Mouse (Mus musculus) G1E (cell line): Measurements from ENCODE around the gene Snx8. TPM values are rescaled to one million over a fixed set of nuclear protein-coding genes. Genes with fewer than 3 reads are reported as not detected.
A peak's percentile ranks its signal among the peaks of the same experiment; 100 is the strongest.

Experiments
- ATAC-seq: 2 replicates; pipeline ENCODE4 v1.8.0; 2016; ENCODE audit warnings: mild to moderate bottlenecking; ENCODE audit not compliant: insufficient number of reproducible peaks, poor library complexity, low FRiP score, severe bottlenecking; ENCODE audit errors: extremely low read depth
- DNase-seq: peaks from one replicate; pipeline ENCODE4 v3.0.0; 2012; ENCODE audit warnings: low spot score
- H3K27me3 ChIP-seq: 2 replicates; pipeline ENCODE4 v1.6.1; 2012; ENCODE audit warnings: mild to moderate bottlenecking, low read length, inconsistent platforms; ENCODE audit not compliant: insufficient read depth
- H3K36me3 ChIP-seq: replicated peaks from 2 replicates; pipeline ENCODE3; 2012; ENCODE audit warnings: mild to moderate bottlenecking, inconsistent platforms
- H3K4me1 ChIP-seq: 2 replicates; pipeline ENCODE4 v1.6.1; 2012; ENCODE audit warnings: low read depth, low read length, inconsistent platforms, mixed read lengths; ENCODE audit not compliant: insufficient read depth
- H3K4me3 ChIP-seq: 2 replicates; pipeline ENCODE4 v1.5.1; 2012; ENCODE audit warnings: low read depth, mild to moderate bottlenecking, inconsistent platforms, low read length, moderate library complexity, mixed read lengths
- H3K9me3 ChIP-seq: replicated peaks from 2 replicates; pipeline ENCODE4 v1.6.1; 2012; ENCODE audit warnings: inconsistent platforms
- CTCF ChIP-seq: IDR thresholded peaks from 2 replicates; pipeline ENCODE4 v1.5.1; 2012; ENCODE audit warnings: low read depth, low read length, inconsistent platforms, mixed read lengths
- GATA1 ChIP-seq: IDR thresholded peaks from 2 replicates; pipeline ENCODE4 v1.6.1; 2012; ENCODE audit warnings: borderline replicate concordance, low read length, inconsistent platforms, mixed read lengths
- GATA2 ChIP-seq: IDR thresholded peaks from 2 replicates; pipeline ENCODE4 v1.6.1; 2012; ENCODE audit warnings: low read depth, low read length, inconsistent platforms, borderline replicate concordance
- POLR2AphosphoS5 ChIP-seq: IDR thresholded peaks from 2 replicates; pipeline ENCODE4 v1.6.1; 2012; ENCODE audit warnings: low read depth, low read length, inconsistent platforms; ENCODE audit not compliant: insufficient replicate concordance
- TAL1 ChIP-seq: conservative IDR thresholded peaks from 2 replicates; pipeline ENCODE4 v1.6.1; 2012; ENCODE audit warnings: low read depth, low read length, inconsistent platforms, mixed read lengths
- polyA plus RNA-seq: library from polyadenylated mRNA; stranded (reverse); fragments of >175 nt; gene quantifications from 2 replicates; pipeline ENCODE4 v1.2.3, GENCODE M21; 2012
- total RNA-seq, 2 experiments: library from RNA; stranded (forward) in 1 of 2; stranded (reverse) in 1 of 2; fragments of 200-1000 nt in 1 of 2; fragments of >200 nt in 1 of 2; fragmentation: Nextera tagmentation in 1 of 2; gene quantifications; 2 replicates each; pipeline ENCODE4 v1.2.3; 2014 to 2017

Gene Snx8
- total RNA-seq (2014; fragmentation: Nextera tagmentation) (5.2 and 21.8 TPM in 2 replicates), total RNA-seq (2017) (17.8 and 21.5 TPM in 2 replicates), polyA plus RNA-seq (18.7 and 19.9 TPM in 2 replicates)

DNA sequence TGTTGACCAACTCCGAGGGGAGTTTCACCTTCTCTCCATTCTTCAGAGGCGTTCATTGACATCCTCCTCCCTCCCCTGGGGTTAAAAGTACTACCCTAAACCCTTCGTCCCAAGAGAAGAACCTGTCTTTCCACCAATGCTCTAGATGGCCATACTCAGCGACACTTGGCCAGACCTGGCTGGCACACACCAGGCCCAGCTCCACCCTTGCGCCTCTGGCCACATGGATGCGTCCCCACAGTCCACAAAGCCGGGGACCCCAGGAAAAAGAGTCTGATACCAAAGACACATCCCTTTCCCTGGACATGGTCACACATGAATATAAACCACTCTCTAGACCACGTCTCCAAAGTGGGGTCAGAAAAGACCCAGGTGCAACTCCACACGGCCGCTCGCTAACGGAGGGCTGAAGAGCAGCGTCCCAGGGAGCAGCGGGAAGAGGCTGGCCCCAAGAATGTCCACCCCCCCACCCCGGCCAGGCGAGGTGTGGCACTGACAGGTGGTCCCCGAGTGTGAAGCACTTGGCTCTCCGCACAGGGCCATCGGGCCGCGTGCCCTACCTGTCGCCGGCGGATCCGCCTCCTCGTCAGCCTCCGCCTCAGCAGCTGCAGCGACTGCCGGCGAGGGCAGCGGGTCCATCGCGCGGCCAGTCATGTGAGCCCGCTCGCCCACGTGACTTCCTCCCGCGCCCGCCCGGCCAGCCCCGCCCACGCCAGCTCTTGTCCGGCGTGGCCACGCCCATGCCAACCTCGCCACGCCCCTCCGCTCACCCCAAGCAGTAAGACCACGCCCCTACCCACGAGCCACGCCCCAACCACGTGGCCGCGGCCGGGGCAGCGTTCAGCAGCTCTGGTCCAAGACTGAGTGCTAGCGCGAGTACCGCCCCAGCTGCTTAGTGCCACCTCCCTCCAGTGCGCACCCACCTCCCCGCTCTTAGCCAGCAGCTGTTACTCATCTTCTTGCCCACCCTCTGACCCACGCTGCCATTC, at the start of gene Snx8:
Gene Snx8, minus strand, starts transcription at position 675 of the 989 bp plus-strand sequence.
- Histone ChIP-seq H3K4me3 (peak within 1 kb of the TSS; percentile 88), H3K4me1 (peaks cover 34% of the 10 kb centered on the region), H3K27me3 (peaks cover 35% of the 10 kb centered on the region), H3K36me3 (peaks cover 21% of the 10 kb centered on the region), H3K9me3 (no peaks in the 10 kb centered on the region)
- ATAC-seq (peak; percentile 80), DNase-seq (peak; percentile 90)
- TF ChIP-seq GATA2: no peak
- TF ChIP-seq GATA1: no peak
- no peak for TF ChIP-seq TAL1
- TF ChIP-seq CTCF: no peak
- no peak for TF ChIP-seq POLR2AphosphoS5

GRCm38 (mm10) chr5:140425016-140425783, 36.1 kb upstream of the Snx8 start:
- ATAC-seq: no peak
- peaks cover 44% of the 10 kb centered on the region for H3K4me1 ChIP-seq

DNA sequence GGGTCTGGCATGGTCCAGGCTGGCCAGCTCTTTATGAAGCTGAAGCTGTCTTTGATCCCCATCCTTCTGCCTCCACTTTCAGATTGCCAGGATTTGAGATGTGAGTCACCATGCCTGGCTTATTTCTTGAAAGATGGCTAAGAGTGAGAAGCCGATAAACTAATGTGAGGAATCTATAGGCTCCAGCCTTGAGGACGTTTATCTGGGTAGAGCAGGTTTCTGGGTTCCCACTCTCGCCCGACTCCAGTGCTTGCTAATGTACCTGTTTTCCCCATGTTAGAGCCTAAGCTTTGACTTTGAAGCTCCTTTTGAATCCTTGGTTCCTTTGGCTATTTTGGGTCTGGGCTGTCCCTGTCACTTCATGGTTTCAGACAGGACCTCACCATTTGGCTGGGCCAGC, 31.6 kb upstream of the Snx8 start:
- no peaks in the 10 kb centered on the region for H3K9me3 ChIP-seq
- H3K36me3 ChIP-seq: peaks cover 58% of the 10 kb centered on the region
- peaks cover 46% of the 10 kb centered on the region for H3K4me1 ChIP-seq
- DNase-seq: no peak
- H3K4me3 ChIP-seq: peak overlapping the region; percentile 97
- ATAC-seq: no peak
- H3K27me3 ChIP-seq: no peaks in the 10 kb centered on the region
- TF ChIP-seq GATA2: no peak
- TF ChIP-seq TAL1: no peak
- no peak for TF ChIP-seq POLR2AphosphoS5
- no peak for TF ChIP-seq GATA1
- TF ChIP-seq CTCF: no peak

More at GRCm38 (mm10) chr5:140425016-140425783, 36.1 kb upstream of the Snx8 start:
- Histone ChIP-seq H3K9me3 (no peaks in the 10 kb centered on the region), H3K27me3 (no peaks in the 10 kb centered on the region), H3K36me3 (peaks cover 97% of the 10 kb centered on the region), H3K4me3 (no peak overlapping the region)
- no peak for DNase-seq
- TF ChIP-seq CTCF: no peak
- TF ChIP-seq GATA2: no peak
- TF ChIP-seq GATA1: no peak
- TF ChIP-seq POLR2AphosphoS5: no peak
- TF ChIP-seq TAL1: no peak

DNA sequence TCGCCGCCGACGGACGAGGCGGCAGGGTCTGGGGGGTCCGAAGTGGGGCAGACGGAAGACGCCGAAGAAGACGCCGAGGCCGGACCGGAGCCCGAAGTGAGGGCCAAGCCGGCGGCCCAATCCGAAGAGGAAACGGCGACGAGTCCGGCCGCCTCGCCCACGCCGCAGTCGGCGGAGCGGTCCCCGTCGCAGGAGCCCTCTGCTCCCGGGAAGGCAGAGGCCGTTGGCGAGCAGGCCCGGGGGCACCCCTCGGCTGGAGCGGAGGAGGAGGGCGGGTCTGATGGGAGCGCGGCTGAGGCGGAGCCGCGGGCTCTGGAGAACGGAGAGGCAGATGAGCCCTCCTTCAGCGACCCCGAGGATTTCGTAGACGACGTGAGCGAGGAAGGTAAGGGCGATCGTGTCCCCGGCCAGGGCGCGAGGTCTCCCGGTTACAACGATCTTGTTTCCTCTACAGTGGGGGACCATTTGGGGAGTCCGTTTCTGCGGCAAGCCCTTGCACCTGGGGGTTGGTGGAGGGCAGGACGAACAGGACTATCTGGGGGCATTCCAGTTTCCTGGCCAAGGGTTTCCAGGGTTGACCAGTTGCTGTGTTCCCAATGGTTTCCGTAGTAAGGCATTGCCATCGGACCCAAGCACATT, 30.5 kb upstream of the Snx8 start:
- peaks cover 47% of the 10 kb centered on the region for H3K36me3 ChIP-seq
- H3K4me3 ChIP-seq: peak overlapping the region; percentile 97
- H3K9me3 ChIP-seq: no peaks in the 10 kb centered on the region
- TF ChIP-seq TAL1 (no peak), GATA2 (no peak), GATA1 (no peak), CTCF (no peak), POLR2AphosphoS5 (no peak)
- DNase-seq (peak; percentile 59), ATAC-seq (no peak)
- H3K4me1 ChIP-seq: peaks cover 43% of the 10 kb centered on the region
- H3K27me3 ChIP-seq: no peaks in the 10 kb centered on the region

- peak; percentile 81 for DNase-seq
- ATAC-seq: peak; percentile 67
- Histone ChIP-seq H3K4me3 (peak within 1 kb of the TSS; percentile 97), H3K9me3 (no peaks in the 10 kb centered on the region), H3K4me1 (peaks cover 36% of the 10 kb centered on the region), H3K27me3 (no peaks in the 10 kb centered on the region), H3K36me3 (peaks cover 39% of the 10 kb centered on the region)
- peak; percentile 77; the same call in 1 of the 2 replicates for TF ChIP-seq POLR2AphosphoS5
- TF ChIP-seq TAL1: no peak
- TF ChIP-seq GATA2: no peak
Observed at GRCm38 (mm10) chr5:140418489-140419441, 29.7 kb upstream of the Snx8 start, which contains the start of gene Eif3b. Eif3b (plus strand) TSS chr5:140419328.
